Mouse (Mus musculus): ENCODE results near the gene Rhbdl3.

DNA sequence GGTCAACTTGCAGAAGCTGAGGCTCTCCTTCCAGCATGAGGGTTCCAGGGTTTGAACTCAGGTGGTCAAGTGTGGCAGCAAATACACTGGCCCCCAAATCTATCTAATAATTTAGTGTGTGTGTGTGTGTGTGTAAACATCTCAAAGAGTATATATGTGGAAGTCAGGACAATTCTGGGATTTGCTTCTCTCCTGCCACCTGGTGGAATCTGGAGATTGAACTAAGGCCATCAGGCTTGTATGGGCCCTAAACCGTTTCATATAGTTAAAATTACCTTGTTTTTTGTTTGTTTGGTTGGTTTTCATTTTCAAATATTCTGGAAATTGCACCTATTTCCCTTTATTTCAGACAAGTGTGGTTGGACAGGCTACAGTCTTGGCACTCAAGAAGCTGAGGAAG lies 68.2 kb downstream of the Rhbdl3 start:
- TF ChIP-seq POLR2A (IDR thresholded peaks at IDR 0.05; ENCODE audit: low read depth, low read length) (no peak), CTCF (conservative IDR thresholded peaks at IDR 0.05; ENCODE audit: insufficient read depth, insufficient read length, low read depth, low read length) (no peak)

Measured in kidney, adult 2 months (tissue).